Mouse (Mus musculus) ES-Bruce4 (cell line): ENCODE data around the gene Cadm4.

Experiments used
- CTCF ChIP-seq: IDR thresholded peaks from one replicate; pipeline ENCODE4 v1.8.1; 2011; ENCODE audit warnings: low read depth, low read length
- EP300 ChIP-seq: IDR thresholded peaks from 2 replicates; pipeline ENCODE4 v1.6.1; 2011; ENCODE audit warnings: low read depth, low read length; ENCODE audit not compliant: insufficient read depth

GRCm38 (mm10) chr7:24485481-24485880 is 3.7 kb downstream of the Cadm4 start:
- TF ChIP-seq CTCF (no peak), EP300 (no peak)
